Mouse (Mus musculus): ENCODE measurements around the gene Tmem178.
A peak's percentile ranks its signal among the peaks of the same experiment; 100 is the strongest.

The Tmem178 gene

DNA sequence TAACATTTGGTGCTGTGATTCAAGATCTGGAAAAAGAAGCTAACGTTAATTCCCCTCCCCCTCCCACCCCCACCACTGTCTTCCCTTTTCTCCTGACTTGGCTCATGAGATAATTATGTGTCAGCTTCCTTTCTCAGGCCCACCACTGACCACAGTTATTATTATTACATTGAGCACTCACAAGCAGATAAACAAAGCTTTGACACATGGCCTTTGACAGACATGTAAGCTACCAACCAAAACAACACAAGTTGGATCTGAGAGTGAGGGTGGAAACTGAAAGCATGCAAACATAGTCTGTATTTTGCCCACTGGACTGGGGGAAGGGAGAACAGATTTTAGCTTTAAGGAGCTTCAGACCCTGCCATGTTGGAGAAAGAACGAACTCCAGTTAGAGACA is 52.8 kb downstream of the Tmem178 start:
- no peak for DNase-seq (ENCODE audit: low read depth)

GRCm38 (mm10) chr17:80998958-80999357 is 54.5 kb downstream of the Tmem178 start:
- DNase-seq (ENCODE audit: low read depth): no peak

GRCm38 (mm10) chr17:81001010-81001409 is 56.6 kb downstream of the Tmem178 start:
- no peak for DNase-seq (ENCODE audit: low read depth)

DNA sequence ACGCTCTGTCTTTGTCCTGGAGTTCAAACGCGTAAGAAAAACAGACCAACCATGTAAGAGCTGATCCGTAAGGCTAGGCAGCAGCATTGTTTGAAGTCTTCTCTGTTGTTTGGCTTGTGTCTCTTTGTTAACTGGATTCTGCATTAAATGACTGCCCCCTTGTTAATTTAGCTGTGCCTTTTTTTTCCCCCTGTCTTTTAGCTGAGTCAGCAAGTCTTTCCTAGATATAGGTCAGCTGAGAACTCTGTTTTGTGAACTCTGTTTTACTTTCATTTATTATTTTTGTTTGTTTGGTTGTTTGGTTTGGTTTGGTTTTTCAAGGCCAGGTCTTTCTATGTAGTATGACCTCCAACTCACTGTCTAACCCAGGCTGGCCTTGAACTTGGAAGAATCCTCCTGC is 57.2 kb downstream of the Tmem178 start:
- no peak for DNase-seq (ENCODE audit: low read depth)

- DNase-seq (ENCODE audit: low read depth): no peak
Observed at GRCm38 (mm10) chr17:81002130-81002529, 57.7 kb downstream of the Tmem178 start.

GRCm38 (mm10) chr17:81004454-81004853 is 60.0 kb downstream of the Tmem178 start:
- DNase-seq (ENCODE audit: low read depth): no peak

GRCm38 (mm10) chr17:81005292-81005691 is 60.9 kb downstream of the Tmem178 start:
- no peak for DNase-seq (ENCODE audit: low read depth)

- no peak for DNase-seq (ENCODE audit: low read depth)
Observed at GRCm38 (mm10) chr17:81009112-81009511, 64.7 kb downstream of the Tmem178 start.

DNA sequence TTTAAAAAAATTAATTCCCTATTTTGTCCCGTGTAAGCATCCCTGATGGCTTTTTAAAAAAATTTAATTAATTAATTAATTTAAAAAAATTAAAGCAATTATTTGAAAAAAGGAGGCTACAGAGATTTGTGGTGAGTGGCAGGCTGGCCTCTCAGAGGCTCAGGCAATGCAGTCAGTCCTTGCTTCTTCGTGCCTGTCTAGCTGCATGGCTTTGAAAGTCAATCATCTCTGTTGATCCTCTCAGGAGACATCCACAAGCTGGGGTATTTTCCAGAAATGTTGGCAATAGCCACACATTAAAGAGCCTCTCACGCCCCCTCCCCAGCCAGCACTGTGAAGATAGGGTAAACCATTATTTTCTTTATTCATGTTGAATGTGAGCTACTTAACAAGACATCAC is 65.8 kb downstream of the Tmem178 start:
- DNase-seq (ENCODE audit: low read depth): no peak

DNA sequence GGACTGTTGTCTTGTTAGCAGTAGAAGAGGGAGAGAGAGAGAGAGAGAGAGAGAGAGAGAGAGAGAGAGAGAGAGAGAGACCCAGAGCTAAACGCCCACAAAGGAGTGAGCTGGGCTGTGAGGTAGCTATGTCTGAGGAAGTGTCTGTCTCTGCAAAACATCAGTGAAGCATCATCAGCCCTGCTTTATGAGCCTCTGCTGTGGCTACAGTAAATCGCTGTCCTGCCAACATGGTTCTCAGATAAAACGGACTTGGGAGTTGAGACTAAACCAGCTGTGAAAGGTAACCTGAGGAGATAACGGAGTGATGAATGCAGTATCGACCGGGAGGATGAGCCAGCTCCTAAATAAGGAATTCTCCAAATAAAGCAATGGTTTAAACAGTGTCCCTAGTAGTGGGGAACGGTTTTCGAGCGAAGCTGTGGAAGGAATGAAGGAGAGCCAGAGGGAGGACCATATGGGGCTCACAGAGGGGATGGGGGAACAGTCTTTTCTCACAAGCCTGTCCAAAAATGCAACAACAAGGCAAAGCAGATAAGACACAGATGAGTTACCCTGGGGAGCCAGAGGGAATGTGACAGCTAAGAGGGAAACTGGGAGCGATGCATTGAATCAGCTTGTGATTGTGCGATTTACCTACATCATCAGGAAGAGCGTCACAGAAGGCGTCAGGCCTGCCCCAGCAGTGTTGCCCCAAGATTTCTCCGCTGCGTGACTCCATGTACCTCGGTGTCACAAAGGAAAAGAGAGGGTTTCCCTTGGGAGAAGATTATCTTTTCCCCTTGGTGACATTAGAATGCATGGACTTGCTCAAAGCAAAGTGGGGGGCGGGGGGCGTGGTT is 66.6 kb downstream of the Tmem178 start:
- DNase-seq (ENCODE audit: low read depth): no peak

GRCm38 (mm10) chr17:81015814-81016447 is 71.5 kb downstream of the Tmem178 start:
- peak; percentile 58 for DNase-seq (ENCODE audit: low read depth)

DNA sequence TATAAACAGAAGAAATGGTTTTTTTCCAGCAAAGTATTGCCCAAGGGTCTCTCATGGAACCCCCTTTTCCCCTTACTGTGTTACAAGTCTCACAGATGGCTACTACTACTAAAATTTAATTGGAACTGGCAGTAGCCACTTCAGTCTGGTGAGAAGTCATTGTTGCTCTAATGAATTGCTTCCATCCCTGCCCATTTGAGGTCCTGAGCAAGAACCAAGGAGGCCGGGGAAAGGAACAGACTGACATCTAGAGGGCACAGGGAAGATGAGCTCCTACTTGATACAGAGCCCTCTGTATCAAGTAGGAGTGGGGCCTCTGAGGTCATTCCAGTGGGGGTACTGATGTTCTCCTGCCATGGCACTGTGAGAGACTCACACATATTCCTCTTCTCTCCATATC is 72.7 kb downstream of the Tmem178 start:
- no peak for DNase-seq (ENCODE audit: low read depth)

DNA sequence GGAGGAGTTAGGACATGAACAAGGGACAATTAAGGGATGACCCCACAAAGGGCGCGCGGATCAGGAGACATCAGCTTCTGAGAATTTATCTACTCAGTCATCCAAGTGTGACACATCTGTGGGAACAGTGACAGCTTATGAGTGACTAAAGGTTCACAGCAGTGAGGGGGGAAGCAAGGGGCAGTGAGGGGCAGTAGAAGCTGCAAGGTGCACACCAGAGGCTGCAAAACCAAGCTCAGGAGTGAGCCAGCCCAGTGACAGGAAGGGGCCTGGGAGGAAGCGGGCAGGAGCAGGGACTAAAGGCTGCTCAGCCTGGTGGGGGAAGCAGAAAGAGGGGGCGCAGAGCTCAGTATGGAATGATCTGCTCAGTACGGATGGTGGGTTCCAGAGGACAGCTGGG is 82.9 kb downstream of the Tmem178 start:
- DNase-seq (ENCODE audit: low read depth): no peak

GRCm38 (mm10) chr17:81031830-81032442 is 87.5 kb downstream of the Tmem178 start:
- no peak for DNase-seq (ENCODE audit: low read depth)

GRCm38 (mm10) chr17:81032957-81033356 is 88.5 kb downstream of the Tmem178 start:
- no peak for DNase-seq (ENCODE audit: low read depth)

DNA sequence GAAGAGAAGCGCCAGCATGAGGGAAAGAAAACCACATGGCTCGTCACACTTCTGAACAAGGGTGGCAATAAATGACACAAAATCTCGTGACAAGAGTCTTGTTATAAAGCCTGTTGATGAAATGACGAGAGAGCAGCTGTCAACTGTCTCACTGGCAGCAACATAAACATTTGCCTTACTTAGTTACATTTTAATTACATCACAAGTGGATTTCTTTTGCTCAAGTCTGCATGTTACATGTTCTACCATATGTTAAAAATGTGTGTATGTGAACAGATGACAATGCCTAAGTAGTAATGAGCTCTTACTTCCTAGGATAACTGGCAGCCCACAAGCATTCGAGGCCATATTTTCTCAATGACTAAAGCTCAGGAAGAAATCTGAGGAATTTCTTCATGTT is 90.9 kb downstream of the Tmem178 start:
- DNase-seq (ENCODE audit: low read depth): no peak

- no peak for DNase-seq (ENCODE audit: low read depth)
Observed at GRCm38 (mm10) chr17:81038707-81039408, 94.4 kb downstream of the Tmem178 start.

DNA sequence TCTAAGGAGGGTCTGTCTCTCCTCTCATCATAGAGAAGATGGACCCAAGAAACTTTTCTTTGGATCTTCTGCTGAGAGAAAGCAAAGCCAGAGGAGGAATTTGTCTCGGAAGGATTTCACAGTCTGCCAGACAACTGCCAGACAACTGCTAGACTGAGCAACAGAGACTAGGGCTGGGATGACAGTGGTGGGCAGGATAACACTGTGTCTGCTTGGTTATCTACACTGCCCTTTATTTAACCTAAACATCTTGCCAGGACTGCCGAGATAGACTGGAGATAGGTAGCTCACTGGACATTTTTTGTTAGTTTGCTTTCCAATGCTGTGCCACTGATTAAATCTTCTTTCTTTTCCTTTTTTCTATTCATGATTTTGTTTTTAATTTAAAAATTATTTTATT is 97.2 kb downstream of the Tmem178 start:
- no peak for DNase-seq (ENCODE audit: low read depth)

DNA sequence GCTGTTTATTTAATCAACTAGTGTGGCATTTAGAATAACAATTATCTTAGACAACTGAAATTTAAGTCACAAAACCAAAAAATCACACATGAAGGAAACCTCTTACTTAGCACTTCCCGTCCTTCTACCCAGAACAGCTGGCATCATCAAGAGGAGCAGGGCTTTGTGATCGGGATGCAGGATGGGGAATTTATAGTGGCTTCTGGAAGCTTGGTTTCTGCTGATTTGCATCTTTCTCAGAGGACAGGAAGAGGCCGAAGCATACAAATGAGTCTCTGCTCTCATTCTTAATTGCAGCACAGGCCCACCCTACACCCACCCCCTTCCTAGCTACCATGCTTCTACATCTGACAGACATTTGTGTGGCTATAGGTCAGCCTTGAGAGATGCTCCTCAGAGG is 99.9 kb downstream of the Tmem178 start:
- DNase-seq (ENCODE audit: low read depth): no peak

GRCm38 (mm10) chr17:81045115-81045514 is 100.7 kb downstream of the Tmem178 start:
- no peak for DNase-seq (ENCODE audit: low read depth)

GRCm38 (mm10) chr17:81045525-81046150 is 101.2 kb downstream of the Tmem178 start:
- no peak for DNase-seq (ENCODE audit: low read depth)

DNA sequence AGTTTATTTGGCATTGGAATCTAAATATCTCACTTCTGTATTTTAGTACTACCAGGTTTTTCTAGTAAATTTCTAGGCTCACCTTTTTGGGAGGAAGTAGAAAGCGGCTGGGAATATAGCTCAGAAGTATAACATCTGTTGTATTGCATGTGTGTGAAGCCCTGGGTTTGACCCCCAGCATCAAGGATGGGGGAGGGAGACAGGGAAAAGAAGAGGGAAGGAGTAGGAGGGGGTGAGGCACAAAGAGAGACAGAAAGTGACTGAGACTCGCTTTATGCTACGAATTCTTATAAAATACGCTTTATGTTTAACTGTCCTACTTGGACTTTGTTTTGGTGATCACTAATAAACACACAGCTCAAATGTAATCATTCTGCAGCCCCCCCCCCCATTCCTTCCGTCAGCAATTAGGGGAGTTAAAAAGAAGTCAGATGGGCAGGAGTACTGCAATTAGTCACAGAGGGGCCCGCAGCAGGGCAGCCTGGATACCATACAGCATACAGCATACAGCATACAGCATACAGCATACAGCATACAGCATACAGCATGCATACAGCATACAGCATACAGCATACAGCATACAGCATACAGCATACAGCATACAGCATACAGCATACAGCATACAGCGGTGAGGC is 103.6 kb downstream of the Tmem178 start:
- DNase-seq (ENCODE audit: low read depth): no peak

Data from c-Kit-positive CD71-negative TER-119-negative erythroid progenitor cells, embryonic 14.5 days (primary cell).